Mouse (Mus musculus) left cerebral cortex, postnatal 25 days (tissue): ENCODE measurements at regions not wholly inside any gene's neighbourhood (a gene's known extent, or its start where the extent isn't known, plus 50 kb on each side); places are given as distances from the start of the nearest gene placed in this dataset.

Source experiments
- DNase-seq, 2 experiments: peaks; one replicate each; pipeline ENCODE4 v3.0.0; 2022; ENCODE audit warnings: low spot score in 2 of 2, mixed read lengths in 1 of 2
- intact Hi-C: fragments of 180-260 bp; cut with DNase I; formaldehyde crosslinking; loops from one replicate; pipeline ENCODE4 v1.15.1; 2025

- intact Hi-C loops: no loop called here
- no peak for DNase-seq
These were observed 105.7 kb downstream of the Insig2 start for GRCm38 (mm10) chr1:121226466-121227232.

- intact Hi-C loops: no loop called here
- no peak for DNase-seq
These were observed 105.2 kb downstream of the Insig2 start for GRCm38 (mm10) chr1:121227233-121227594.

- intact Hi-C loops: no loop called here
- no peak for DNase-seq
These were observed 88.8 kb downstream of the Insig2 start for GRCm38 (mm10) chr1:121243576-121243975.

- intact Hi-C loops: no loop called here
- peak; percentile 7 to 57 for DNase-seq
These were observed 84.8 kb downstream of the Insig2 start for GRCm38 (mm10) chr1:121247556-121247955.

- intact Hi-C loops: loop anchor here (2.0 kb wide), 1 partner anchor 152 kb away; no protein-coding TSS in a partner anchor
- DNase-seq: no peak
These were observed 83.3 kb downstream of the Insig2 start for GRCm38 (mm10) chr1:121249081-121249480.

- intact Hi-C loops: no loop called here
- DNase-seq: no peak
These were observed 81.7 kb downstream of the Insig2 start for GRCm38 (mm10) chr1:121250686-121251085.

- intact Hi-C loops: no loop called here
- DNase-seq: no peak
These were observed 80.3 kb downstream of the Insig2 start for GRCm38 (mm10) chr1:121252056-121252455.

GRCm38 (mm10) chr1:121254196-121254595, 78.2 kb downstream of the Insig2 start:
- intact Hi-C loops: no loop called here
- DNase-seq: no peak
